Mouse (Mus musculus) stomach, postnatal 0 days (tissue): Measurements from ENCODE around the gene Cep72.

Experiments
- CTCF ChIP-seq: IDR thresholded peaks from 2 replicates; pipeline ENCODE4 v1.5.1; 2016; ENCODE audit warnings: antibody characterized with exemption, low read depth, mild to moderate bottlenecking, moderate library complexity
- EP300 ChIP-seq: optimal IDR thresholded peaks from 2 replicates; pipeline ENCODE3; 2016; ENCODE audit warnings: antibody characterized with exemption

- TF ChIP-seq CTCF (no peak), EP300 (no peak)
Observed at GRCm38 (mm10) chr13:74107410-74107809, 45.3 kb upstream of the Cep72 start.
